Mouse (Mus musculus) adrenal gland, adult 2 months (tissue): ENCODE data around the gene Ntn3. TPM values are rescaled to one million over a fixed set of nuclear protein-coding genes. Genes with fewer than 3 reads are reported as not detected.

ENCODE experiments used
- microRNA-seq, 2 experiments: library from miRNA; unstranded; fragments of <30 nt; microRNA quantifications; one replicate each; pipeline ENCODE4 v1.2.0; 2021
- polyA plus RNA-seq: library from polyadenylated mRNA; depleted of rRNA; stranded (reverse); fragments of >200 nt; gene quantifications from 2 replicates; pipeline ENCODE4 v1.2.3, GENCODE M21; 2012; rRNA removed
- total RNA-seq, 2 experiments: library from RNA; stranded (reverse); gene quantifications; 2 replicates each; pipeline ENCODE4 v1.2.3; 2021

Ntn3 gene
- total and polyA plus RNA-seq, 3 experiments, result 1.4 to 7.4 (median 2.4) TPM

Small RNAs within 50 kb of the gene (microRNA-seq; reads per million reads assigned to microRNA genes)
- gene Mir5134 (0.41 to 2.2 reads per million in 2 experiments), gene Mir6965 (0 reads per million in 2 experiments)

Other genes starting within 250 kb of the Ntn3 start
- gene Prss30, start 229.0 kb downstream of the Ntn3 start, total RNA-seq, result under 1 TPM; 0.21 to 0.26 TPM
- gene Prss30, start 229.0 kb downstream of the Ntn3 start, polyA plus RNA-seq, result 0.63 and 0.74 TPM in 2 replicates
- not detected for gene Prss22, start 211.4 kb downstream of the Ntn3 start, total RNA-seq
- gene Prss22, start 211.4 kb downstream of the Ntn3 start, polyA plus RNA-seq, result not detected in 2 replicates
- gene Prss27, start 171.4 kb downstream of the Ntn3 start, total RNA-seq, result under 1 TPM; 0.24 to 0.46 TPM
- gene Prss27, start 171.4 kb downstream of the Ntn3 start, polyA plus RNA-seq, result 0.58 and 0.68 TPM in 2 replicates
- 10 to 100 TPM; 13.7 to 14.4 TPM for gene Kctd5, start 136.0 kb downstream of the Ntn3 start, total RNA-seq
- 13.8 and 14.7 TPM in 2 replicates for gene Kctd5, start 136.0 kb downstream of the Ntn3 start, polyA plus RNA-seq
- gene Pdpk1, start 58.6 kb downstream of the Ntn3 start, total RNA-seq, result 10 to 100 TPM; 56.4 to 62.0 TPM
- 23.6 and 24.7 TPM in 2 replicates for gene Pdpk1, start 58.6 kb downstream of the Ntn3 start, polyA plus RNA-seq
- gene Amdhd2, start 45.8 kb downstream of the Ntn3 start, total RNA-seq, result 10 to 100 TPM; 30.1 to 42.1 TPM
- 68.4 and 71.3 TPM in 2 replicates for gene Amdhd2, start 45.8 kb downstream of the Ntn3 start, polyA plus RNA-seq
- gene Atp6v0c, start 39.8 kb downstream of the Ntn3 start, total RNA-seq, result 100 to 1,000 TPM; 476 to 493 TPM
- gene Atp6v0c, start 39.8 kb downstream of the Ntn3 start, polyA plus RNA-seq, result 1,190 and 1,565 TPM in 2 replicates
- gene Tbc1d24, start 4.0 kb downstream of the Ntn3 start, total RNA-seq, result 10 to 100 TPM; 13.4 to 17.1 TPM
- gene Tbc1d24, start 4.0 kb downstream of the Ntn3 start, polyA plus RNA-seq, result 24.6 and 33.5 TPM in 2 replicates
- gene Tedc2, start 11.3 kb upstream of the Ntn3 start, total RNA-seq, result 1 to 10 TPM; 7.0 to 7.6 TPM
- gene Tedc2, start 11.3 kb upstream of the Ntn3 start, polyA plus RNA-seq, result 7.5 and 7.8 TPM in 2 replicates
- gene Ccnf, start 42.0 kb upstream of the Ntn3 start, total RNA-seq, result 1 to 10 TPM; 1.8 to 4.0 TPM
- 1.9 and 2.0 TPM in 2 replicates for gene Ccnf, start 42.0 kb upstream of the Ntn3 start, polyA plus RNA-seq
- gene Abca17, start 141.5 kb upstream of the Ntn3 start, total RNA-seq, result under 1 TPM; 0.09 to 0.10 TPM
- gene Abca17, start 141.5 kb upstream of the Ntn3 start, polyA plus RNA-seq, result not detected in 2 replicates
- 10 to 100 TPM; 22.8 to 24.0 TPM for gene Abca3, start 142.4 kb upstream of the Ntn3 start, total RNA-seq
- 26.4 and 33.6 TPM in 2 replicates for gene Abca3, start 142.4 kb upstream of the Ntn3 start, polyA plus RNA-seq
- gene Rnps1, start 205.0 kb upstream of the Ntn3 start, total RNA-seq, result 10 to 100 TPM; 61.4 to 70.3 TPM
- 84.4 and 95.2 TPM in 2 replicates for gene Rnps1, start 205.0 kb upstream of the Ntn3 start, polyA plus RNA-seq
- 100 to 1,000 TPM; 303 to 325 TPM for gene Eci1, start 217.1 kb upstream of the Ntn3 start, total RNA-seq
- 163 and 182 TPM in 2 replicates for gene Eci1, start 217.1 kb upstream of the Ntn3 start, polyA plus RNA-seq
- gene Dnase1l2, start 233.6 kb upstream of the Ntn3 start, total RNA-seq, result 1 to 10 TPM; 2.1 to 3.7 TPM
- 1.8 and 4.1 TPM in 2 replicates for gene Dnase1l2, start 233.6 kb upstream of the Ntn3 start, polyA plus RNA-seq